Mouse (Mus musculus): ENCODE data around the gene Fbxl21.

Fbxl21 gene

DNA sequence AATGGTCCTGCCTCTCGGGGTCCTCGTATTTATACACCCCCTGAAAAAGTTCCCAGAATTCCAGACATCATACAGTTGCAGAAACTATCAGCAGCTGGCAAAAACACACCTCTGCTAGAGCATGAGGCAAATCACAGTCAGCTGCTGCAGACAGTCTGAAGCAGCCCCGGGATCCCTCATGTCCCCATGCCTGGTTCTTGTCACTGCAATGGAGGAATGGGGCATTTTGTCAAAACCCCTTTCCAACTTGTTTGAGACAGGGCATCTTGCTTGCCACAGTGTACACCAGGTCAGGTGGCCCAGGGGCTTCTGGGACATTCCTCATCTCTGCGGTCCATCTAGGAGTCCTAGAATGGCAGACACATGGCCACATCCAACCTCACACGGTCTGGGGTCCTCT is 12.7 kb downstream of the Fbxl21 start:
- no peak for DNase-seq (ENCODE audit: low spot score in 2 of 2)

DNA sequence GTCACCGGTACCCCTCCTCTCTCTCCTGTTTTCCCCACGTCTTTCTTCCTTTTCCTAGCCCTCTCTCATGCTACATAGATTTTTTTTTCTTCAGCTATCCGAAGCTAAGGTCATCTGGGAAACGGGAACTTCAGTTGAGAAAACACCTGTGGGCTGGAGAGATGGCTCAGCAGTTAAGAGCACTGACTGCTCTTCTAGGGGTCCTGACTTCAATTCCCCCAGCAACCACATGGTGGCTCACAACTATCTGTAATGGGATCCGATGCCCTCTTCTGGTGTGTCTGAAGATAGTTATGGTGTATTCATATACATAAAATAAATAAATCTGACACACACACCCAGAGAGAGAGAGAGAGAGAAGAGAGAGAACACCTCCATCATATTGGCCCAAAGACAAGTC is 13.3 kb downstream of the Fbxl21 start:
- no peak for DNase-seq (ENCODE audit: low spot score in 2 of 2)

DNA sequence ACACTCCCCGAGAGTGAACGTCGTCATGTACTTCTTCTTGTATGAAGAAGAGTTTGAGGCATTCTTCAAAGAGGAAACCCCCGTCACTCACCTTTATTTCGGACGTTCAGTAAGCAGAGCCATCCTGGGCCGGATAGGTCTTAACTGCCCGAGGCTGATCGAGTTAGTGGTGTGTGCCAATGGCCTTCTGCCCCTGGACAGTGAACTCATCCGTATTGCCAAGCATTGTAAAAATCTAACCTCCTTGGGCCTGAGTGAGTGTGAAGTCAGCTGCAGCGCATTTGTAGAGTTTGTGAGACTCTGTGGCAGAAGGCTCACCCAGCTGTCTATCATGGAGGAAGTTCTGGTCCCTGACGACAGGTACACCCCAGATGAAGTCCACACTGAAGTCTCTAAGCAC is 14.8 kb downstream of the Fbxl21 start:
- DNase-seq (ENCODE audit: low spot score in 2 of 2): no peak

DNA sequence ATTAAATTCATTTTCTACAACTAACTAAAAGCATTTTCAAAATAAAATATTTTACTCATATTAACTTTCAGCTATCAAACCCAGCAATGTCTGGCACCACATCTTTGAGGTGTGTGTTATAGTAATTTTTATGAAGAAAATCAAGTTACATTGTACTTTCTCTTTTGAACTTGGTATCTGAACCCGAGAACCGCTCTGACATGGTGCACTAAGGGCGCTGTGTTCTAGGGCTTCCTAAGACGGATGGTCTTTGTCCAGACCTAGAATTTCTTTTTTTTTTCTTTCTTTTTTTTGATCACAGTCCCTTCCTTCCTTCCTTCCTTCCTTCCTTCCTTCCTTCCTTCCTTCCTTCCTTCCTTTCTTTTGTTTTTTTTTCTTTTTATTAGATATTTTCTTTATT is 17.6 kb downstream of the Fbxl21 start:
- peak in 1 of 2 experiments; percentile 29 for DNase-seq (ENCODE audit: low spot score in 2 of 2)

DNA sequence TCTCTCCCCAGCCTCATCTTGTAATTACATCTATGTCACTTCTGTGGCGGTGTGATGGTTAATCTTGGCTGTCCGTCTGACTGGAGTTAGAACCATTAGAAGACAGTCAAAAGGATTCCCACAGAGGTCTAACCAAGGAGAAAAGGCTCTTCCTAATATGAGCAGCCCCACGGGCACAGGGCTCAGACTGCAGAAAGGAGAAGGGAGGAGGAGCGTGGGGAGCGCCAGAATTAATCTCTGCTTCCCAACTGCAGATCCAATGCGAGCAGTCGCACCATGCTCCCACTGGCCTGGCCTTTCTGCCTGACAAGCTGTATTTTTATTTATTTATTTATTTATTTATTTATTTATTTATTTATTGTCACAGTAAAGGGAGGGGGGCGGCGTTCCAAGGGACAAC is 21.5 kb downstream of the Fbxl21 start:
- DNase-seq (ENCODE audit: low spot score in 2 of 2): no peak

DNA sequence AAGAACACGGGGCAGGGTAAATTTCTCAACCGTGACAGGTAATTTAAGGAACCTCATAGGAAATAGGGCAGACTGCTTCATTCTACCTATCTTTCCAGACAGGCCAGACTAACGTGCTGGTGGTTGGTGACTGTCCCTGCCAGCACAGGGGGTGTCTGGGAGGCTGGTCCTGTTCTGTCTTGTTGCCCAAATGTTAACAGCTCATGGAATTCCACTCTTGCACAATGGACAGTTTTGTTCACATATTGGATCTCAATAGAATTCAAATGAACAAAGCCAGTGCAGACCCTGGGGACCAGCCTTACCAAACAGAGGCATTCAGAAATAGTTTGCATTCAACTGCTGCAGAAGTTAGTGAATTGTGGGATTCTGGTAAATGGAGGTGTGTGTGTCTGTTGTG is 22.7 kb downstream of the Fbxl21 start:
- no peak for DNase-seq (ENCODE audit: low spot score in 2 of 2)

DNA sequence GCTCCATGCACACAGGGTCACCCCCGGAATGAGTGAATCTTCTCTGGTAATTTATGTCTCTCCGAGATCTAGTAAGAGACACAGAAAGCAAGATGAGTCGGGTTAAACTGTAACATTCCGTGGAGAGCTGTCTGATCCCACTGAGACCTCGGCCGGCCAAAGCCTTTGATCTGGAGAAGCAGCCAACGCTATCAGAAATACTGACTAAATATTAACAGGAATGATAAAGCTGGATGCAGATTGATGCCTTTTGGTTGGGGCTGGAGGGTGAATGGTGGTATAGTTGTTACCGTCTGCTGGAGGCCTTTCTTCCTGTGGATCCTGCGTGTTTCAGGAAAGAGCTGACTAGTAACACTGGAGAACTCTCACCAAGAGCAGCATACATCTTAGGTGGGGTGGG is 26.1 kb downstream of the Fbxl21 start, which contains the start of gene Lect2:
Gene Lect2 (minus strand): TSS at position 102 of the 400 bp plus-strand sequence.
- no peak for DNase-seq (ENCODE audit: low spot score in 2 of 2)

DNA sequence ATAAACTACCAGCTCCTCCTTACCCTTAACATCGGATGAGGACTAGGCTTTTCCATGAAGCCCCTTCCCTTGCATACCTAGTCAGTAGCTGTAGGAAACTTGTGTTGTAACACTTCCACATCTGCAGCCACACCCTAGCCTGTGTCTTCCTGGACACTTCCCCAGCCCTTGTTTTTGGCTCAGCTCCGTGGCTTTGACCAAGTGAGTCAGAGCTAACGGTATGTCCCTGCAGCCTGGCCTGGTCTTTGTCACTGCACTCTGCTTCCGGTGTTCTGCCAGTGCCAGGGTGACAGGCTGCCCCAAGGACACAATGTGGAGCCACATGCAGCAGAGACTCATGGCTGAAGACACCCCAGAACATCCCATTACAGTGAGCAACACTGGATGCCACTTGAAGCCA is 27.1 kb downstream of the Fbxl21 start:
- no peak for DNase-seq (ENCODE audit: low spot score in 2 of 2)

DNA sequence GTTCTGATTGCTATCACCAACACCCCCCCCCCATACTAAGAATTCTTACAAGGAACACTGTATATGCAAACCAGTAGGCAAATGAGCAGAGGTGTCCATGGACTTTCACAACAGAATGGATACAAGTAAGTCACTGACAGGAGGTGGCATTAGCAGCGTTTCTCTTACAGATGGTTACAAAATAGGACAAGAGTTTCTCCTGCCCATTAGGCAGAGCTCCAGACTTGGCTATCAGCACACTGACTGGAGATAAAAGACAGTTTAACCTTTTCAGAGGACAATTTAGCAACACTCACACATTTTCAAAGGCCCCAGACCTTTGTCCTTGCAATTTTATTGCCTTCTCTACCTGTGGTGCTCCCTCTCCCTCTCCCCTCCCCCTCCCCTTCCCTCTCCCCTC is 28.3 kb downstream of the Fbxl21 start:
- no peak for DNase-seq (ENCODE audit: low spot score in 2 of 2)

DNA sequence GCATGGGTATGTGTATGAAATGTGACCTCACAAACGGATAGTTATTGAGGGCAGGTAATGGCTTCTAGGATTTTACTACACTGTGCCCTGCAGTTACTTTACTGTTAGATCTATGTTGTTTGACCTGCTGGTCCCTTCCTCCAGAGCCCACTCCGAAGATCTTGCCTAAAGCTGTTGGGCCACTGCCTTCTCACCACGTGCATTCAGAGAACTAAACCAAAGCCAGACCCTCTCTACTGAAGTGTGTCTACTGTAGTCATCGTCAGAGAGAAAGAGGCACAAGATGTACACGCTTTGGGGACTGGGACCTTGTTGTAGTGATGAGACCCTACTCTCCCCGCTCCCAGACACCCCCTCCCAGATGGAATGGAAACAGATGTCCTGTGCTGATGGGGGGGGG is 29.4 kb downstream of the Fbxl21 start:
- DNase-seq (ENCODE audit: low spot score in 2 of 2): no peak

DNA sequence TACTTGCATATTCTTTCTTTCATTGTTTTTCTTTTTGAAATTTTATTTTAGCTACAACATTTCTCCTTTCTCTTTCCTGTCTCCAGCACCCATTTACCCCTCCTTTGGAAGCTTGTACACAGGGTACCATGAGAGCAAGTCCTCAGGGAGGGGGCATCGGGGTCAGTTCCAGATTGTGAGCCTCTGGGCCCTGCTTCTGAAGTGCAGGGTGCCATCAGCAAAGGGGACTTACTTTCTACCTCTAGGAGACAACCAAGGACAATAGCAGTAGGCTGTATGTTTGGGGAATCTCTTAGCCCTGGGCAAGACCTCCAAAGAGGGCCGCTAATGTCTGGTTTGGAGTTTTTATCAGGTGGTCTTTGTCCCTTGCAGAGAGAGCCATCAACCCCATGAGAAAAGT is 31.7 kb downstream of the Fbxl21 start:
- DNase-seq (ENCODE audit: low spot score in 2 of 2): no peak

DNA sequence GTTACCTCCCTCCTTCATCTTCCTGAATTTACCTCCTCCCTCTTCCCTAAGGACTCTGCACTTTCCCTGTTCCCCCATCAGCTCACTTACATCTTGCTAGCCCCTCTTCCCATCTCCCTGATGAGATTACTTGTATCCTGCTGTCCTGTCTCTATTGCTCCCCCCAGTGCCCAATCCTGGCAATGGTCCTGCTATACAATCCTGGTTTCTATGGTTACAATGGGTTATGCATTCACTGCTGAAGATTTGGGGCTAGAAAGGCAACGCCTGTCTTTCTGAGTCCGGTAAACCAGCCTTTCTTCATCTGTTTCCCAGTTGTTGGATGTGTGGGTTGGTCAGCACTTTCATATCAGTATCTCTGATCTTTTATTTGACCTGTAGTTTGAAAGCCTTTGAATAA is 32.1 kb downstream of the Fbxl21 start:
- peak in 1 of 2 experiments; percentile 47 for DNase-seq (ENCODE audit: low spot score in 2 of 2)

DNA sequence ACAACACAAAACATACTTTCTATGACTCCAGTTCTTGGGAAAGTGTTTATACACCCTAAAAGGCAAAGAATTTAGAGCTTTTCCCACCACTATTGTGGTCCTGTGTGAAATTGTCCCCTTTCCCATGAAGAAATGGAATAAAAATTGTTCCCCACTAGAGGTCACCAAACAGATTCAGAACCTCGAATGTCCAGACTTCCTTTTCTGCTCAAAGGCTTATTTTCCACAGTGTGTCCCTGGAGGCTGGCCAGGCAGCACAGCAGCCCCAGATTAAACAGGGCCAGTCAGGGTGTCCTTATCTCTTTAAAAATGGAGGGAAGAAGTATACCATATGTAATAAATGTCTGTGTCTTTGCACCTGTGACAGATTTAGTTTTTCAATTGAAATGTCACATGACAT is 33.7 kb downstream of the Fbxl21 start:
- peak in 1 of 2 experiments; percentile 16 for DNase-seq (ENCODE audit: low spot score in 2 of 2)

DNA sequence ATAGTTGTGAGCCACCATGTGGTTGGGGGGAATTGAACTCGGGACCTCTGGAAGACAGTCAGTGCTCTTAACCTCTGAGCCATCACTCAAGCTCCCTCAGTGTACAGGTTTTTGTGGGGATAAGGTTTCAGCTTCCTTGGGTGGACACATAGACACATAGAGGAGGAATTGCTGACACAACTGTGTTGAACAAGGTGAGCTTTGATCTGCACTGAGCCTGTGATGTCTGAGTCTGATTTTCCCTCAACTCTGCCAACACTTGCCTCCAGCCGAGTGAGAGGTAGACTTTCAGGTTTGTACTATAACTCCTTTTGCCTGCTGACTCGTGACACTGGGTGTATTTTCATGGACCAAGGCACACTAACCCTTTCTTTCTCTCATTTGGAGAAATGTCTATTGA is 34.4 kb downstream of the Fbxl21 start:
- DNase-seq (ENCODE audit: low spot score in 2 of 2): no peak

DNA sequence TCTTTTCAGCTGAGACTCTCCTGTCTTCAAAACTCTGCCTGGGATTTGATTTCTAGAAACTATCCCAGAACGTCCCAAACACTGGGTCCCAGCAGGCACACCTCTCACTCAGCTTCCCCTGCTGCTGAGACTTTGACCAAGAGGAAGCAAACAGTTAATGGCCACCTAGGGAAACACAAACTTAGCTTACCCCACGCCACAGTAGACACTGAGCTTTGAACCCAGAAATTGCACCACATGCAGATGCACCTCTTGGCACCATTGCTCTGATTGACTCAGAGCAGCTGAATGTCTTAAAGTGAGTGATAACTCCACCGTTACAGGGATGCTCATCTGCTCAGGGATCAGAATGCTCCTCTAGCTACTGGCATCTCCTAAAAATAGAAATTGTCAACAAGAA is 36.5 kb downstream of the Fbxl21 start:
- DNase-seq (ENCODE audit: low spot score in 2 of 2): no peak

DNA sequence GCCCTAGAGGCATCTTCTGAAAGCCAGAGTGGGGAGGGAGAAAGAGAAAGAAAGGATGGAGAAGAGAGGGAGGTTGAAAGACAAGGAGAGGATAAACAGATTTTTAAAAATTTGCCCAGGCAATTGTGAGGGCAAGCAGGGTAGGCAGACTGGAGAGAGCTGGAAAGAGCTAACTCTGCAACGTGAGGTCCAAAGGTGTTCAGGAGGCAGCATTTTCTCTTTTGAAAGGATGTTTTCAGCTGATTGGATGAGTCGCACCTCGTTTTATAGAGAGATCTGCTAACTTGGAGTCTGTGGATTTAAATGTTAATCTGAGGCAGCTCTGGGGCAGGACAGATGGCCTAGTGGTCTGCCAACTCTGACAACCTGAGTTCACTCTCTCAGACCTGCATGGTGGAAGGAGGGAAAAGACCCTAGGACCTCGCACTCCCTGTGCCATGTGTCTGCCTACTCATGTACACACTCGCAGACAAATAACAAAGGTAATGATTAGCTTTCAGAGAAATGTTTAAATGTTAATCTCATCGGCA is 37.6 kb downstream of the Fbxl21 start:
- no peak for DNase-seq (ENCODE audit: low spot score in 2 of 2)

DNA sequence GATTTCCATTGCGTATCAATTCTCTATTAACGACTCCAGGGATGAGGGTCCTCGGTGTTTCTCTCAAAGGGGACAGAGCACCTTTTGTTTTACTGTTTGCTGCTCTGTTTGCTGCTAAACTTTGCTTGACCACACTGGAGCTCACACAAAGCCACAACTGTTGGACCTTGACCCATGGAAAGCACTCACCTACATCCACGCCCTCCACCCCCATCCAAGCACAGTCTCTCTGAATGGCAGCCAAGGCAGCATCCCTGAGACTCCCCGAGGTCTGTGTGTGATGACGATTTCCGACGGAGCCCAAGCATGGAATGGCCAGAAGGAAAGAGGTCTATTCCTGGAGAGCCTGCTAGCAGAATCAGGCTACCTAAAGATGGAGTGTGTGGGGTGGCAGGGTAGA is 38.9 kb downstream of the Fbxl21 start:
- DNase-seq (ENCODE audit: low spot score in 2 of 2): no peak

DNA sequence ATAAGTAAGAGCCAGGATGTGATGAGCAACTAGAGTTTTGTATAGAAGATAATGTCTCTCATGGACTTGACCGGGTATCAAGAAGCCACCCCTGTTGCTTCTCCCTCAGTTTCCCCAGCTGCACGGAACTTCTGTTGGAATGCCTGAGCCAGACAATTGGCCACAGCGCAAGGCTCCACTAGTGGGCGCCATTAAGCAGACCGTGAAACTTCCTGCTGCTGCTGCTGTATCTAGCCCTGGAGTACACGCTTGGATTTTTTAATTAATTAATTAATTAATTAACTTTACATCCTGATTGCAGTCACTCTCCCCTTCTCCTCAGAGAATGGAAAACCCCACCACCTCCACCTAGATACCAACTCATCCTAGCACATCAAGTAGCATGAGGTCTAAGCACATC is 40.8 kb downstream of the Fbxl21 start:
- peak in 1 of 2 experiments; percentile 26 for DNase-seq (ENCODE audit: low spot score in 2 of 2)

DNA sequence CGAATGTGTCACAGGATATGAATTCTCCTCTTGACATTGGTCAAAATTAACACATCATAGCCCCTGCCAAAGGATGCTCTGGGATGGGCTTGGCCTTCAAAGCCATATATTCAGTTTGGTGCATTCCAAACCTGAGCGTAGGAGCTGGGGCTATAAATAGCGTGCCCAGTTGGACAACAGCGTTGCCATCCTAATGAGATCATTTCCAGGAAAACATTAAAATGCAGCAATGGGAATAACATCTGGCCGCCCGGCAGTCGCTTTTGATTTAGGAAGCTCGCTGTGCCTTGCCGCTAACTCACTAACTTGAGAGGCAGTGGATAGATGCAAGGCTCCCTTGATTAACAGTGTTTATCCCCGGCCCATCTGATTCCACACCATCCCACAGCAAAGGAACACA is 44.1 kb downstream of the Fbxl21 start:
- DNase-seq (ENCODE audit: low spot score in 2 of 2): no peak

DNA sequence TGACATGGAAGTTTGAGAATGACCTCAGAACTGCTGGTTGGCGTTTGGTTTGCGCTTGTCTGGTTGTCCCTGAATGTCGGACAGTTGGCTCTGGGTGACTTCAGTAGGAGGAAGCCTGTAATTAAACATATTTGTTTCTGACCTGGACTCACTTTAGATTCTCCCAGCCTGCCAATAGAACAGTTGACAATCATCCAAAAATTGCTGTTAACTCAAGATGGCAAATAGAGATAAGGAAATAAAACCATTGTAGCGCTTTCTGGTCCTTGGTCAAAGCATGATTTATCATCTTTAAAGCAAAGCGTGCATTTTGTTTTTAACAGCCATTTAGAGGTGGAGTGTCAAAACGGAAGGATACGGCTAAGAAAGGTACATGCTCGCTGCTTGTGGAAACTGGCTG is 49.4 kb downstream of the Fbxl21 start:
- DNase-seq (ENCODE audit: low spot score in 2 of 2): no peak

DNA sequence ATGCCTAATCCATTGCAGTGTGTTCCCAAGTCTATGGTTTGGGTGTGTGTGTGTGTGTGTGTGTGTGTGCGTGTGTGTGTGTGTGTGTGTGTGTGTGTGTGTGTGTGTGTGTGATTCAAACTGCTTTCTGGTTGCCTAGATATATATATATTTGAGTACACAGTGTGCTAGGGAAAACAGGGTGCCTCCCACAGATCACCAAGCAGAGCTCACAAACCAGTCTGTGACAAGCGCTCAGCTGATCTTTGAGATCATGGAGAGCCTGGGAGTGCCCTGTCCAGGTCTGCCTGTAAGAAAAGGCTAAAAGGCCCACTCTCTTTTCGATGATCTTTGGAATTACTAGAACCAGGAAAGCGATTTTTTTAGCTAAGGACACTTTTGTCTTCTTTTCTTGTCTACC is 52.8 kb downstream of the Fbxl21 start:
- DNase-seq (ENCODE audit: low spot score in 2 of 2): no peak

DNA sequence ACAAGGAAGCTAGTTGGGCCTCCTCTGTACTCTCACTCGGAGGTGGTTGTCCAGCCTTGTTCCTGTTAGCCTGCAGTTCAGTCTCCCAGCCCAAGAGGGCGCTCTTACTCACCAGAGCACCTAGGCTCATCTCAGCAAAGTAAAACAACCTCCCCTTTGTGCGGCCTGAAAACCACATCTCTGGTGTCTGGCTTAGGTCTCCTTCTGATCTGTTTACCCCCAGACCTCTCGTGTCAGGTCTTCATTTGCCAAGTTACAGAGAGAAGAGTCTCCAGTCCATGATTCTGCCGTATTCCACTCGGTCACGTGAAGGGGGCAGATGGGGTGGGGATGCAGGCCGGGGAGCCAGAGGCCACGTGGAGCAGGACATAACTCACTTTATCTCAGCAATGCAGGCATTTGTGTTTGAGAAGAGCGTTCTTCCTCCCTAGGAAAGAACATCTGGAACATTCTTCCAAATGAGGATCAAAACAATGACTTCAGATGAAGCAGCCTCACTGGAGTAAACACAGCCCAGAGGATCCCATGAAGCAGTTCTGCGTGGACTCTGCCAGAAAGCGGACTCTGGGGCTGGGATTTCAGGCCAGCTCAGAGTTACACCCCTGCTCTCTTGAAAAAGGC is 53.5 kb downstream of the Fbxl21 start:
- DNase-seq (ENCODE audit: low spot score in 2 of 2): peak; percentile 48 to 63

DNA sequence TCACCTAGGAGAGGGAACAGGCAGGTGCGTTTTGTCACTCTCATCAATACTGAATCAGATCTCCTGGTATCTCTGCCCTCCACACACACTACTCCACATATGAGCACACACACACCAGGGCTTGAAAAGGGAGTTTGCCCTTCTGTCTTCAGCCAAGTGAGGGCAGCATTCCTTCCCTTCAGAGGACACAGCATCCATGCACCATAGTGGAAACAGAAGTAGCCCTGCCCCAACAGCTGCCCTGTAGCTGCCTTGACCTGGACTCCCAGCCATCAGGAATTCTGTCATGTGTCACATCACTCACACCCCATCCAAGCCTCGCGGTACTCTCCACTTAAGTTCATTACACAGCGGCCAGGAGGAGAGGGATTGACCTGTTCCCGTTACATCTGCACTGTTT is 55.8 kb downstream of the Fbxl21 start:
- no peak for DNase-seq (ENCODE audit: low spot score in 2 of 2)

DNA sequence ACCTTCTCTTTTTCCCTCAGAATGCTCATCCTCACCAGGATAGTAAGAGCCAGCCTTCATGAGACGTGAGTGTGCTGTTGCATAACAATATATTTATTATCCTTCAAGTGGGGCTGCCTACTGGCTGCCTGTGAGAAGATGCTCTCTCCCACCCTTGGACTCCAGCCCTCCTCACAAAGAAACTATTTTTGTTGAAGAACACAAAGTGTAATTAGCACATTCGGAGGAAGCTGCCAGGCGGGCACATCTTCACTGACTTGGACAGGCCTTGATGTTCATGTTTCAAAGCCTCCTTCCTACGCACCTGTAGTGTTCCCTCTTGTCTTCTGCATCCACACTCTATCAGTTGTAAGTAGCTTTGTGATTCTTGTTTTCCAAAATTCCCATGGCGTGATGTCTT is 58.2 kb downstream of the Fbxl21 start:
- no peak for DNase-seq (ENCODE audit: low spot score in 2 of 2)
